Comparison of ENCODE assay signal across 19 mouse cellular contexts in genomic region chr10:8890511-8890910, GRCm38 (mm10). TPM values are rescaled to one million over a fixed set of nuclear protein-coding genes. Genes with fewer than 3 reads are reported as not detected.
A peak's percentile ranks its signal among the peaks of the same experiment; 100 is the strongest.
DNase-seq lines count a peak whose midpoint lies in the region; ATAC-seq and TF ChIP-seq lines count a peak whose summit lies in the region.
"Had no signal": no experiment of that assay in that cellular context is flagged by ENCODE, and none has a peak within 500 bp of the region (broad histone marks: within the 10 kb centered on the region; RNA-seq: fewer than 3 reads in every experiment).

No protein-coding gene starts in this region.

- H3K27me3 ChIP-seq in intestine, embryonic 16.5 days (replicated peaks; ENCODE audit: control insufficient read depth, insufficient read depth, low read length) = no peaks in the 10 kb centered on the region
- H3K27me3 ChIP-seq in stomach, postnatal 0 days (ENCODE audit: control insufficient read depth, insufficient read depth, low read length) = no peaks in the 10 kb centered on the region
- H3K27me3 ChIP-seq: CH12.LX; heart, embryonic 13.5 days had no signal

- no peak overlapping the region for H3K9ac ChIP-seq in intestine, embryonic 16.5 days (ENCODE audit: low read depth, low read length)
- H3K9ac ChIP-seq in stomach, postnatal 0 days (ENCODE audit: low read length) = no peak overlapping the region
- H3K9ac ChIP-seq: forebrain, embryonic 13.5 days; forebrain, postnatal 0 days; heart, embryonic 13.5 days had no signal

- peak overlapping the region; percentile 58; the same call in 1 of the 2 replicates for H3K27ac ChIP-seq in intestine, embryonic 16.5 days (ENCODE audit: low read length)
- H3K27ac ChIP-seq in stomach, postnatal 0 days (replicated peaks) = no peak overlapping the region
- H3K27ac ChIP-seq: embryonic facial prominence, embryonic 10.5 days; forebrain, embryonic 13.5 days; heart, embryonic 13.5 days had no signal

- DNase-seq in lung, adult 18-20 months = peak; percentile 62 to 72
- no peak for DNase-seq in lung, postnatal 14 days
- peak; percentile 48 for DNase-seq in 3T3-L1 (ENCODE audit: low read depth, low spot score)
- peak; percentile 30 for DNase-seq in stomach, postnatal 0 days (ENCODE audit: low spot score)
- no peak for DNase-seq in kidney, adult 8-10 months
- no peak for DNase-seq in retina, postnatal 1 day
- DNase-seq: adrenal gland, adult 2 months; adrenal gland, postnatal 25 days; cerebellum, adult 18-20 months; cerebellum, adult 9-11 months; forebrain, postnatal 0 days; gastrocnemius, postnatal 36 days; heart, adult 11 months; heart, postnatal 36 days had no signal

- no peaks in the 10 kb centered on the region for H3K9me3 ChIP-seq in intestine, embryonic 16.5 days (ENCODE audit: control insufficient read depth, low read length)
- no peaks in the 10 kb centered on the region for H3K9me3 ChIP-seq in stomach, postnatal 0 days (ENCODE audit: control insufficient read depth, low read length)
- H3K9me3 ChIP-seq: embryonic facial prominence, embryonic 10.5 days; forebrain, embryonic 13.5 days; heart, embryonic 13.5 days had no signal

- 59% methylated on average over 4 of the region's 4 CpGs for WGBS in intestine, embryonic 16.5 days
- WGBS in stomach, postnatal 0 days = 54% methylated on average over 4 of the region's 4 CpGs

- H3K4me3 ChIP-seq in intestine, embryonic 16.5 days (ENCODE audit: low read length) = no peak overlapping the region
- no peak overlapping the region for H3K4me3 ChIP-seq in stomach, postnatal 0 days (ENCODE audit: low read depth, low read length)
- H3K4me3 ChIP-seq: embryonic facial prominence, embryonic 10.5 days; forebrain, embryonic 13.5 days; heart, embryonic 13.5 days had no signal

- peak; percentile 60 for ATAC-seq in intestine, embryonic 16.5 days
- ATAC-seq in stomach, postnatal 0 days (ENCODE audit: low FRiP score, low TSS enrichment) = no peak
- ATAC-seq: forebrain, embryonic 13.5 days; forebrain, postnatal 0 days had no signal

- H3K4me1 ChIP-seq in intestine, embryonic 16.5 days (ENCODE audit: control insufficient read depth, insufficient read depth, low read length) = peaks cover 9% of the 10 kb centered on the region; the same call in 1 of the 2 replicates
- H3K4me1 ChIP-seq in stomach, postnatal 0 days (replicated peaks; ENCODE audit: control insufficient read depth, insufficient read depth) = no peaks in the 10 kb centered on the region

- H3K36me3 ChIP-seq in intestine, embryonic 16.5 days (ENCODE audit: control insufficient read depth, insufficient read depth, low read length) = no peaks in the 10 kb centered on the region
- no peaks in the 10 kb centered on the region for H3K36me3 ChIP-seq in stomach, postnatal 0 days (ENCODE audit: control insufficient read depth, insufficient read depth, low read length)
- H3K36me3 ChIP-seq: embryonic facial prominence, embryonic 10.5 days; heart, embryonic 13.5 days had no signal

- no peak overlapping the region for H3K4me2 ChIP-seq in intestine, embryonic 16.5 days (ENCODE audit: low read depth, low read length)
- no peak overlapping the region for H3K4me2 ChIP-seq in stomach, postnatal 0 days (replicated peaks; ENCODE audit: low read depth)
- H3K4me2 ChIP-seq: forebrain, embryonic 13.5 days; heart, embryonic 13.5 days had no signal

- no peak for TF ChIP-seq EP300 in stomach, postnatal 0 days (optimal IDR thresholded peaks at IDR 0.05)

- no peak for TF ChIP-seq CTCF in stomach, postnatal 0 days (IDR thresholded peaks at IDR 0.05; ENCODE audit: low read depth)

RNA-seq across cellular contexts. Expression of gene Sash1, which starts 4.6 kb away (rescaled TPM):
- polyA plus RNA-seq in intestine, embryonic 16.5 days (2015; fragmentation: Nextera tagmentation; extraction: Ambion mirVana) = 2.3 and 2.8 TPM in 2 replicates
- polyA plus RNA-seq in stomach, postnatal 0 days (2015; fragmentation: Nextera tagmentation; extraction: Ambion mirVana) = 2.8 and 3.8 TPM in 2 replicates

Comparison
In these comparisons a context has a peak if more than half of its experiments do, and no peak if none do; other contexts are left out.
1. DNase-seq: peak in lung, adult 18-20 months (2 of 2), 3T3-L1 (single experiment) and stomach, postnatal 0 days (single experiment); none in lung, postnatal 14 days (single experiment), kidney, adult 8-10 months (0 of 2) and retina, postnatal 1 day (single experiment).